Mouse (Mus musculus): ENCODE data around the gene March9.

DNA sequence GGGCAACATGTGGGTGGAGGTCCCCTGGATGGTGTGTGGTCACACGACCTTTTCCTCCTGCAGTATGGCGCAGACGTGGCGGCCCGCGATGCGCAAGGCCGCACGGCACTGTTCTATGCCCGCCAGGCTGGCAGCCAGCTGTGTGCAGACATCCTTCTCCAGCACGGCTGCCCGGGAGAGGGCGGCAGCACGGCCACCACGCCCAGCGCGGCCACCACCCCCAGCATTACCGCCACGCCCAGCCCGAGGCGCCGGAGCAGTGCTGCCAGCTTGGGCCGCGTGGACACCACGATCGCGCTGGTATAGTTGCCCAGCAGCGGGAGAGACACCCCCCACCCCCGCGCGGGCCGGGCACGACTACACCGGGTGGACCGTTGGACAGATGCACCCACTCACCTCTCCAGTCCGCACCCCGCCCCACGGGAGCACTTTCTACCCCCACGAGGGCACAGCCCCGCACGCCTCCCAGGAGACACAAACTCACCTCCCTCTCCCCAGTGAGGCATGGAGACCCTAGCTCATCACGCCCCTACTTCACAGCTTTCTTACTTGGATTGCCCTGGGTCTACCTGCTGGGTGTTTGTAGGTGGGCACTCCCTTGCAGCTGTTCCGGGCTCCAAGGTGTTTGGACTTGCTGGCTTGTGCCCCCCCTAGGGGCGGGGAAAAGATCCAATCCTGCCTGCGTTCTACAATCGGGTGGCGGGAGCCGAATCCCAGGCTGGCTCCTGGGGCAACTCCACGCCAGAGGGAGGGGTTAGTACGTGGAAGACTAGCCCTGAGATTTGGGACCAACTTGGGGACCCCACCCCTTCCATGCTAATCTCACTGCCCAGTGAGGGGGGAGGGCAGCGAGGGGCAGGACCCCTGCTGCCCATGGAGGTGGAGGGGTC lies 31.8 kb upstream of the March9 start:
- TF ChIP-seq CTCF (IDR thresholded peaks at IDR 0.05; ENCODE audit: low read depth) (no peak), EP300 (IDR thresholded peaks at IDR 0.05; ENCODE audit: low read depth) (no peak)

Measured in heart, postnatal 0 days (tissue).